10 mouse cellular contexts compared by ENCODE assay signal in genomic region chr12:53825898-53826605, GRCm38 (mm10).
DNase-seq lines count a peak whose midpoint lies in the region; ATAC-seq and TF ChIP-seq lines count a peak whose summit lies in the region.
"Had no signal": no experiment of that assay in that cellular context is flagged by ENCODE, and none has a peak within 500 bp of the region (broad histone marks: within the 10 kb centered on the region; RNA-seq: fewer than 3 reads in every experiment).

No protein-coding gene starts in this region.

- no peak overlapping the region for H3K9ac ChIP-seq in heart, embryonic 11.5 days (ENCODE audit: low read depth, low read length)
- H3K9ac ChIP-seq in limb, embryonic 14.5 days (ENCODE audit: low read depth, low read length, severe bottlenecking), result no peak overlapping the region
- no peak overlapping the region for H3K9ac ChIP-seq in forebrain, embryonic 12.5 days

- H3K27ac ChIP-seq in heart, embryonic 11.5 days (ENCODE audit: low read depth, low read length), result no peak overlapping the region
- no peak overlapping the region for H3K27ac ChIP-seq in limb, embryonic 14.5 days (replicated peaks; ENCODE audit: low read depth, low read length)
- no peak overlapping the region for H3K27ac ChIP-seq in limb, embryonic 10.5 days
- 0 out of 2 replicates have a peak overlapping the region, but pooled peaks have one; percentile 13 for H3K27ac ChIP-seq in forebrain, embryonic 12.5 days

- H3K27me3 ChIP-seq in heart, embryonic 11.5 days (ENCODE audit: control insufficient read depth, insufficient read depth, low read length), result no peaks in the 10 kb centered on the region
- H3K27me3 ChIP-seq in limb, embryonic 14.5 days (ENCODE audit: control insufficient read depth, insufficient read depth, low read length), result no peaks in the 10 kb centered on the region
- H3K27me3 ChIP-seq in limb, embryonic 10.5 days (ENCODE audit: low read depth, poor library complexity, severe bottlenecking), result no peaks in the 10 kb centered on the region
- H3K27me3 ChIP-seq in forebrain, embryonic 12.5 days, result no peaks in the 10 kb centered on the region
- H3K27me3 ChIP-seq: megakaryocyte, embryonic 14.5 days had no signal

- no peaks in the 10 kb centered on the region for H3K9me3 ChIP-seq in heart, embryonic 11.5 days (replicated peaks; ENCODE audit: control insufficient read depth, low read length)
- H3K9me3 ChIP-seq in limb, embryonic 14.5 days (ENCODE audit: control insufficient read depth, low read length), result no peaks in the 10 kb centered on the region
- H3K9me3 ChIP-seq in limb, embryonic 10.5 days (replicated peaks), result no peaks in the 10 kb centered on the region
- no peaks in the 10 kb centered on the region for H3K9me3 ChIP-seq in forebrain, embryonic 12.5 days

- H3K4me2 ChIP-seq in heart, embryonic 11.5 days, result no peak overlapping the region
- H3K4me2 ChIP-seq in limb, embryonic 14.5 days (replicated peaks; ENCODE audit: low read depth, low read length, severe bottlenecking), result no peak overlapping the region
- no peak overlapping the region for H3K4me2 ChIP-seq in forebrain, embryonic 12.5 days

- WGBS in heart, embryonic 11.5 days (ENCODE audit: insufficient replicate concordance), result 51% methylated on average over 12 of the region's 12 CpGs
- 62% methylated on average over 12 of the region's 12 CpGs for WGBS in limb, embryonic 14.5 days
- 76% methylated on average over 12 of the region's 12 CpGs for WGBS in limb, embryonic 10.5 days
- 63% methylated on average over 12 of the region's 12 CpGs for WGBS in forebrain, embryonic 12.5 days

- peak; percentile 88 for DNase-seq in heart, adult 11 months
- no peak for DNase-seq in limb, embryonic 14.5 days (ENCODE audit: low spot score)
- no peak for DNase-seq in limb, embryonic 10.5 days (ENCODE audit: low spot score)
- DNase-seq in lung, postnatal 10 days, result peak; percentile 14
- DNase-seq: B cell, adult 2 months had no signal

- no peaks in the 10 kb centered on the region for H3K4me1 ChIP-seq in heart, embryonic 11.5 days (ENCODE audit: control insufficient read depth, insufficient read depth, low read length)
- H3K4me1 ChIP-seq in limb, embryonic 14.5 days (ENCODE audit: control insufficient read depth, insufficient read depth, low read length), result peaks cover 9% of the 10 kb centered on the region
- H3K4me1 ChIP-seq in limb, embryonic 10.5 days, result peaks cover 14% of the 10 kb centered on the region
- H3K4me1 ChIP-seq in forebrain, embryonic 12.5 days, result peaks cover 30% of the 10 kb centered on the region
- H3K4me1 ChIP-seq: megakaryocyte, embryonic 14.5 days had no signal

- H3K36me3 ChIP-seq in heart, embryonic 11.5 days (ENCODE audit: control insufficient read depth, insufficient read depth, low read length), result no peaks in the 10 kb centered on the region
- H3K36me3 ChIP-seq in limb, embryonic 14.5 days (ENCODE audit: control insufficient read depth, insufficient read depth, low read length), result no peaks in the 10 kb centered on the region
- H3K36me3 ChIP-seq in limb, embryonic 10.5 days, result no peaks in the 10 kb centered on the region
- no peaks in the 10 kb centered on the region for H3K36me3 ChIP-seq in forebrain, embryonic 12.5 days (replicated peaks)

- no peak for TF ChIP-seq POLR2A in limb, embryonic 14.5 days (IDR thresholded peaks at IDR 0.05; ENCODE audit: borderline replicate concordance, extremely low read depth, insufficient read depth, insufficient read length)

- no peak for ATAC-seq in heart, embryonic 11.5 days (replicated peaks; ENCODE audit: insufficient number of reproducible peaks, low FRiP score, low TSS enrichment)
- ATAC-seq in limb, embryonic 14.5 days (ENCODE audit: low FRiP score, low read depth), result peak; percentile 71
- ATAC-seq in forebrain, embryonic 12.5 days (ENCODE audit: low FRiP score), result 0 out of 2 replicates have a peak, but pooled peaks have one; percentile 49
- no peak for ATAC-seq in cerebellum, adult (ENCODE audit: insufficient number of reproducible peaks, low FRiP score, low TSS enrichment)
- no peak for ATAC-seq in megakaryocyte-erythroid progenitor cell, adult 5-6 weeks (replicated peaks; ENCODE audit: low FRiP score, low TSS enrichment, poor library complexity, severe bottlenecking)

- no peak overlapping the region for H3K4me3 ChIP-seq in heart, embryonic 11.5 days (ENCODE audit: low read depth, low read length)
- H3K4me3 ChIP-seq in limb, embryonic 14.5 days (replicated peaks; ENCODE audit: low read length), result no peak overlapping the region
- no peak overlapping the region for H3K4me3 ChIP-seq in limb, embryonic 10.5 days
- H3K4me3 ChIP-seq in forebrain, embryonic 12.5 days (replicated peaks), result no peak overlapping the region
- H3K4me3 ChIP-seq: megakaryocyte, embryonic 14.5 days had no signal

Comparison
In these comparisons a context has a peak if more than half of its experiments do, and no peak if none do; other contexts are left out.
1. DNase-seq: peak in heart, adult 11 months (single experiment) and lung, postnatal 10 days (single experiment); none in limb, embryonic 14.5 days (single experiment) and limb, embryonic 10.5 days (single experiment).
2. ATAC-seq: peak in limb, embryonic 14.5 days (single experiment) and forebrain, embryonic 12.5 days (single experiment); none in heart, embryonic 11.5 days (single experiment), cerebellum, adult (single experiment) and megakaryocyte-erythroid progenitor cell, adult 5-6 weeks (single experiment).